Mouse (Mus musculus) heart, adult 2 months (tissue): ENCODE measurements around the gene 1700020N01Rik. TPM values are rescaled to one million over a fixed set of nuclear protein-coding genes. Genes with fewer than 3 reads are reported as not detected.

Source experiments
- DNase-seq, 2 experiments: peaks; one replicate each; pipeline ENCODE4 v3.0.0; 2021
- H3K27ac ChIP-seq: fragments of 200-600 bp; 2 replicates; pipeline ENCODE4 v1.8.1; 2022
- H3K27me3 ChIP-seq: fragments of 200-500 bp; 2 replicates; pipeline ENCODE4 v1.6.1; 2012; ENCODE audit warnings: mild to moderate bottlenecking, low read length, inconsistent platforms, mixed read lengths; ENCODE audit not compliant: control insufficient read depth, insufficient read depth
- H3K36me3 ChIP-seq: fragments of 200-500 bp; 2 replicates; pipeline ENCODE4 v1.6.1; 2012; ENCODE audit warnings: low read length, inconsistent platforms; ENCODE audit not compliant: control insufficient read depth, insufficient read depth
- H3K4me1 ChIP-seq: fragments of 200-500 bp; 2 replicates; pipeline ENCODE4 v1.6.1; 2011; ENCODE audit warnings: low read length; ENCODE audit not compliant: control insufficient read depth, insufficient read depth
- H3K4me3 ChIP-seq: fragments of 200-600 bp; 2 replicates; pipeline ENCODE4 v1.8.1; 2022
- H3K79me2 ChIP-seq: fragments of 200-500 bp; replicated peaks from 2 replicates; pipeline ENCODE4 v1.6.1; 2012; ENCODE audit warnings: mild to moderate bottlenecking, inconsistent platforms, low read length, moderate library complexity, mixed read lengths; ENCODE audit not compliant: control insufficient read depth, insufficient read depth
- H3K9ac ChIP-seq: fragments of 200-500 bp; 2 replicates; pipeline ENCODE4 v1.6.1; 2012; ENCODE audit warnings: low read depth, mild to moderate bottlenecking, control low read depth, inconsistent platforms, low read length, mixed read lengths
- CTCF ChIP-seq: fragments of 200-600 bp; IDR thresholded peaks from 2 replicates; pipeline ENCODE4 v1.8.1; 2022; ENCODE audit warnings: antibody characterized with exemption, mild to moderate bottlenecking, moderate library complexity
- EP300 ChIP-seq: fragments of 200-500 bp; IDR thresholded peaks from 2 replicates; pipeline ENCODE4 v1.6.1; 2011; ENCODE audit warnings: low read depth, low read length, control low read depth; ENCODE audit not compliant: insufficient read depth
- POLR2A ChIP-seq: fragments of 200-500 bp; IDR thresholded peaks from 2 replicates; pipeline ENCODE4 v1.6.1; 2011; ENCODE audit warnings: mild to moderate bottlenecking, low read depth, low read length, control low read depth; ENCODE audit not compliant: insufficient read depth
- WGBS: fragments of 180-500 bp; shearing (Covaris S2); methylation state at CpG from one replicate; pipeline ENCODE4 v1.1.7; 2018; 5-methylcytosine and 5-hydroxymethylcytosine counted together
- intact Hi-C: fragments of 180-260 bp; cut with DNase I; formaldehyde crosslinking; loops from one replicate; pipeline ENCODE4 v1.15.1; 2025
- long read RNA-seq: library from polyadenylated mRNA; stranded (forward); transcript quantifications from one replicate; pipeline ENCODE4 v2.0.0, GENCODE M21; 2021
- polyA plus RNA-seq: library from polyadenylated mRNA; depleted of rRNA; stranded (reverse); fragments of >200 nt; gene quantifications from 2 replicates; pipeline ENCODE4 v1.2.3, GENCODE M21; 2012; rRNA removed
- total RNA-seq, 2 experiments: library from RNA; stranded (reverse); gene quantifications; 2 replicates each; pipeline ENCODE4 v1.2.3; 2021

1700020N01Rik gene
- not detected for total RNA-seq
- not detected in 2 replicates for polyA plus RNA-seq
- long read RNA-seq: 0 reads

- WGBS: 98% methylated on average over 22 of the region's 22 CpGs
These were observed at the start of gene 1700020N01Rik for GRCm38 (mm10) chr10:21592896-21593380. Gene 1700020N01Rik, plus strand, starts transcription at chr10:21593145.

GRCm38 (mm10) chr10:21543576-21544278 is 49.2 kb upstream of the 1700020N01Rik start:
- Histone ChIP-seq H3K9ac (no peak overlapping the region), H3K27ac (no peak overlapping the region), H3K36me3 (peaks cover 4% of the 10 kb centered on the region; the same call in 1 of the 2 replicates), H3K27me3 (no peaks in the 10 kb centered on the region), H3K4me3 (no peak overlapping the region), H3K79me2 (no peaks in the 10 kb centered on the region), H3K4me1 (peaks cover 8% of the 10 kb centered on the region)
- intact Hi-C loops: loop anchor here (2.0 to 5.0 kb wide), 3 partner anchors 55 to 135 kb away; no protein-coding TSS in a partner anchor
- TF ChIP-seq POLR2A (no peak), CTCF (no peak), EP300 (no peak)
- 79% methylated on average over 3 of the region's 3 CpGs for WGBS
- no peak for DNase-seq

More at GRCm38 (mm10) chr10:21592896-21593380, at the start of gene 1700020N01Rik:
- Histone ChIP-seq H3K79me2 (no peaks in the 10 kb centered on the region), H3K27me3 (no peaks in the 10 kb centered on the region), H3K4me3 (no peak within 1 kb of the TSS), H3K4me1 (no peaks in the 10 kb centered on the region), H3K9ac (no peak within 1 kb of the TSS), H3K36me3 (no peaks in the 10 kb centered on the region), H3K27ac (no peak within 1 kb of the TSS)
- TF ChIP-seq CTCF (no peak), POLR2A (no peak), EP300 (no peak)
- intact Hi-C loops: loop anchor here (10.0 kb wide), 1 partner anchor 208 kb away; no protein-coding TSS in a partner anchor
- DNase-seq: no peak

- Histone ChIP-seq H3K27ac (peak overlapping the region; percentile 71), H3K4me3 (no peak overlapping the region), H3K27me3 (no peaks in the 10 kb centered on the region), H3K9ac (no peak overlapping the region), H3K79me2 (no peaks in the 10 kb centered on the region), H3K36me3 (peaks cover 4% of the 10 kb centered on the region; the same call in 1 of the 2 replicates), H3K4me1 (peaks cover 11% of the 10 kb centered on the region)
- DNase-seq: no peak
- WGBS: 76% methylated on average over 4 of the region's 4 CpGs
- TF ChIP-seq EP300: no peak
- TF ChIP-seq POLR2A: no peak
- TF ChIP-seq CTCF: no peak
- intact Hi-C loops: loop anchor here (1.0 to 5.0 kb wide), 5 partner anchors 54 to 448 kb away; no protein-coding TSS in a partner anchor
These were observed 48.2 kb upstream of the 1700020N01Rik start for GRCm38 (mm10) chr10:21544721-21545120.

GRCm38 (mm10) chr10:21545446-21545845 is 47.5 kb upstream of the 1700020N01Rik start:
- H3K79me2 ChIP-seq: no peaks in the 10 kb centered on the region
- DNase-seq: peak; percentile 33 to 58
- WGBS: 31% methylated on average over 6 of the region's 6 CpGs
- no peak for TF ChIP-seq CTCF
- TF ChIP-seq EP300: peak; percentile 86
- peak; percentile 47; the same call in 1 of the 2 replicates for TF ChIP-seq POLR2A
- peaks cover 11% of the 10 kb centered on the region for H3K4me1 ChIP-seq
- H3K9ac ChIP-seq: no peak overlapping the region
- H3K36me3 ChIP-seq: peaks cover 4% of the 10 kb centered on the region; the same call in 1 of the 2 replicates
- H3K27ac ChIP-seq: peak overlapping the region; percentile 71
- intact Hi-C loops: loop anchor here (1.0 to 5.0 kb wide), 4 partner anchors 53 to 447 kb away; no protein-coding TSS in a partner anchor
- H3K4me3 ChIP-seq: no peak overlapping the region
- H3K27me3 ChIP-seq: no peaks in the 10 kb centered on the region

GRCm38 (mm10) chr10:21548871-21549505 is 44.0 kb upstream of the 1700020N01Rik start:
- intact Hi-C loops: loop anchor here (5.0 kb wide), 1 partner anchor 443 kb away; no protein-coding TSS in a partner anchor
- H3K4me1 ChIP-seq: peaks cover 12% of the 10 kb centered on the region
- peaks cover 6% of the 10 kb centered on the region for H3K36me3 ChIP-seq
- TF ChIP-seq CTCF (no peak), POLR2A (no peak), EP300 (no peak)
- H3K4me3 ChIP-seq: no peak overlapping the region
- H3K9ac ChIP-seq: no peak overlapping the region
- WGBS: 42% methylated on average over 9 of the region's 9 CpGs
- H3K79me2 ChIP-seq: no peaks in the 10 kb centered on the region
- no peaks in the 10 kb centered on the region for H3K27me3 ChIP-seq
- 0 out of 2 replicates have a peak overlapping the region, but pooled peaks have one; percentile 15 for H3K27ac ChIP-seq
- DNase-seq: no peak
